Mouse (Mus musculus) monocyte, adult 2 months (primary cell): ENCODE data around the gene Asb10.

Source experiments
- DNase-seq, 2 experiments: peaks; one replicate each; pipeline ENCODE4 v3.0.0; 2022; ENCODE audit warnings: low spot score in 2 of 2, low read depth in 1 of 2

Gene Asb10

DNA sequence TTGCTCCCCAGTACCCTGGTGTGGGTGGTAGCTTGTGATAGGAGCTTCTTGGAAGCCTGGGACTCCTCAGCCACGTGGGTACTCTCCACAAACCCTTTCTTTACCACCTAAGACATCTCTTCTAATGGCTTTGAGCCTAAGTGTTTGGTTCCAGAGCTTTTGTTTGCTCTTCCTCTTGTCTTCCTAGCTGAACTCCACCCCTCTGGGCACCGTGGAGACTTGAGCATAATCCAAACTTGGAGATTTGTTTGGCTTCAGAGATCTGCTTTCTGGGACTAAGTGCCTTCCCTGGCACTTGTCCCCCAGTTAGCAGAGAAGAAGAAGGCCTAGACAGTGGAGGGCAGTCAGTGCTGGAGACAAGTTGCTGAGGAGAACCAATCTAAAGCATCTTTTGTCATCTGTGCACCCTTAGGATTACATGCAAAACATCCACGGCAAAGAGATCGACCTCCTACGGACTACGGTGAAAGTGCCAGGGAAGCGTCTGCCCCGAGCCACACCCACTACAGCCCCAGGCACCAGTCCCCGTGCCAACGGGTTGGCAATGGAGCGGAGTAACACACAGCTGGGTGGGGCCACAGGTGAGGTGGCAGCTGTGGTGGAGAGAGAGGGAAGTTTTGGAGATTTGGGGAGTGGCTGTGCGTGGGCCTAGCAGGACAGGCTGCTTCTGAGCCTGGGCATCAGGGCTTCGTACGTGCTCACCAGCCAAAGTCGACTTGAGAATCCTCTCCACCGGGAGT lies 48.1 kb downstream of the Asb10 start:
- DNase-seq: no peak

GRCm38 (mm10) chr5:24490413-24490920 lies 50.3 kb downstream of the Asb10 start:
- DNase-seq: no peak

- DNase-seq: no peak
Observed at GRCm38 (mm10) chr5:24486738-24487137, 54.0 kb downstream of the Asb10 start.

GRCm38 (mm10) chr5:24486097-24486496 lies 54.7 kb downstream of the Asb10 start:
- DNase-seq: peak; percentile 19 to 56

DNA sequence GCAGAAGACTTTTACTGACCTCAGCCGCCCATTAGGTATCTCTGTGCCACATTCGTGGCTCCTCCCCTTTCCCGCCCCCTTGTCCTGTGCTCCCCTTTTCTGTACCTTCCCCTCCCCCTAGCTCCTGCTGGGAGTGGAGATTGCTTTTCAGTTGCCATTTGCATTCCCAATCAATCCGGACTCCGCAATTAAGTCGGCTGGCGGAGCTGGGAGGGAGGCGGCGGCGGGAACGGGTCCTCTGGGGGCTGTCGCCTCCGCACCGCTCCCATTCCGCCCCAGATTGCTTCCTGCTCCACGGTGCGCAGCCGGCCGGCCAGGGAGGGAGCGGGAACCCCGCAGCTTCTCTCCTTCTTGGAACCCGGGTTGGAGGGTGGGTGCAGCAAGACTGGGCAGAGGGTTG lies 55.8 kb downstream of the Asb10 start:
- DNase-seq: no peak

GRCm38 (mm10) chr5:24483326-24483725 lies 57.5 kb downstream of the Asb10 start:
- DNase-seq: no peak
